Mouse (Mus musculus): ENCODE results near the gene Abcc3. TPM values are rescaled to one million over a fixed set of nuclear protein-coding genes. Genes with fewer than 3 reads are reported as not detected.

The Abcc3 gene
- total RNA-seq, 2 experiments from 2014 or later, result 8.6 TPM; not detected in 1

Other genes with a start within 250 kb of the Abcc3 start
- gene Tob1, start 181.5 kb downstream of the Abcc3 start, total RNA-seq (2015; ENCODE audit: low replicate concordance), result 3.5 and 6.1 TPM in 2 replicates
- gene Tob1, start 181.5 kb downstream of the Abcc3 start, total RNA-seq (2017; ENCODE audit: low replicate concordance), result 5.3 and 7.5 TPM in 2 replicates
- gene Wfikkn2, start 147.0 kb downstream of the Abcc3 start, total RNA-seq (2015; ENCODE audit: low replicate concordance), result not detected in 2 replicates
- not detected in 2 replicates for gene Wfikkn2, start 147.0 kb downstream of the Abcc3 start, total RNA-seq (2017; ENCODE audit: low replicate concordance)
- gene Gm21885, start 111.1 kb downstream of the Abcc3 start, total RNA-seq (2015; ENCODE audit: low replicate concordance), result not detected in 2 replicates
- not detected in 2 replicates for gene Gm21885, start 111.1 kb downstream of the Abcc3 start, total RNA-seq (2017; ENCODE audit: low replicate concordance)
- gene Luc7l3, start 71.0 kb downstream of the Abcc3 start, total RNA-seq (2015; ENCODE audit: low replicate concordance), result 140 and 142 TPM in 2 replicates
- gene Luc7l3, start 71.0 kb downstream of the Abcc3 start, total RNA-seq (2017; ENCODE audit: low replicate concordance), result 373 and 416 TPM in 2 replicates
- 4.0 and 4.4 TPM in 2 replicates for gene Ankrd40, start 65.0 kb downstream of the Abcc3 start, total RNA-seq (2015; ENCODE audit: low replicate concordance)
- 13.4 and 17.4 TPM in 2 replicates for gene Ankrd40, start 65.0 kb downstream of the Abcc3 start, total RNA-seq (2017; ENCODE audit: low replicate concordance)
- 109 and 122 TPM in 2 replicates for gene Cacna1g, start 81.2 kb upstream of the Abcc3 start, total RNA-seq (2015; ENCODE audit: low replicate concordance)
- gene Cacna1g, start 81.2 kb upstream of the Abcc3 start, total RNA-seq (2017; ENCODE audit: low replicate concordance), result 78.9 and 102 TPM in 2 replicates
- gene Spata20, start 93.2 kb upstream of the Abcc3 start, total RNA-seq (2015; ENCODE audit: low replicate concordance), result not detected in 2 replicates
- not detected in 2 replicates for gene Spata20, start 93.2 kb upstream of the Abcc3 start, total RNA-seq (2017; ENCODE audit: low replicate concordance)
- not detected in 2 replicates for gene Epn3, start 107.0 kb upstream of the Abcc3 start, total RNA-seq (2015; ENCODE audit: low replicate concordance)
- not detected in 2 replicates for gene Epn3, start 107.0 kb upstream of the Abcc3 start, total RNA-seq (2017; ENCODE audit: low replicate concordance)
- gene Mycbpap, start 128.7 kb upstream of the Abcc3 start, total RNA-seq (2015; ENCODE audit: low replicate concordance), result not detected in 2 replicates
- gene Mycbpap, start 128.7 kb upstream of the Abcc3 start, total RNA-seq (2017; ENCODE audit: low replicate concordance), result not detected in 2 replicates
- not detected in 2 replicates for gene Rsad1, start 156.3 kb upstream of the Abcc3 start, total RNA-seq (2015; ENCODE audit: low replicate concordance)
- 0.34 and 2.0 TPM in 2 replicates for gene Rsad1, start 156.3 kb upstream of the Abcc3 start, total RNA-seq (2017; ENCODE audit: low replicate concordance)
- gene Chad, start 172.1 kb upstream of the Abcc3 start, total RNA-seq (2015; ENCODE audit: low replicate concordance), result not detected in 2 replicates
- gene Chad, start 172.1 kb upstream of the Abcc3 start, total RNA-seq (2017; ENCODE audit: low replicate concordance), result not detected in 2 replicates
- 6.3 and 10.8 TPM in 2 replicates for gene Acsf2, start 208.9 kb upstream of the Abcc3 start, total RNA-seq (2015; ENCODE audit: low replicate concordance)
- 0.26 and 2.5 TPM in 2 replicates for gene Acsf2, start 208.9 kb upstream of the Abcc3 start, total RNA-seq (2017; ENCODE audit: low replicate concordance)
- 15.7 and 21.1 TPM in 2 replicates for gene Lrrc59, start 236.8 kb upstream of the Abcc3 start, total RNA-seq (2015; ENCODE audit: low replicate concordance)
- gene Lrrc59, start 236.8 kb upstream of the Abcc3 start, total RNA-seq (2017; ENCODE audit: low replicate concordance), result 20.0 and 27.6 TPM in 2 replicates